Comparison of ENCODE assay signal across 8 mouse cellular contexts in the genomic region with DNA sequence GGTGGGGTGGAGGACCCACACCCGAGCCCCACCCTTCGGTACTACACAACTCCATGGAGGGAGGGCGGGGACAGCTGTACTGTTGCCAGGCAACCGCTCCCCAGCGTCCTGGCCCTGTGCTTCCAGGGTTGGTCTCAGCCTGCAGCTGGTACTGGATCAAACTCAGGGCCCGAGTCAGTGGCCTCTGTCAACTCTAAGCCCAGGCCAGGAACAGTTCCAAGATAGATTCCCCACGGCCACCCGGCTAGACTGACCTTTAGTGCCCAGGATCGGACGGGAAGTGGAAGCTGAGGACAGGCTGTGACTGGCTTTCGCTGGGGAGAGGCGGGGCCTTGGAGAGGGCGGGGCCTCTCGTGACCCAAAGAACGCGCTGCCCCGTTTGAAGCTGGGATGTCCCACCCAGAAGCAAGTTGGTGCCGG. TPM values are rescaled to one million over a fixed set of nuclear protein-coding genes. Genes with fewer than 3 reads are reported as not detected.
DNase-seq lines count a peak whose midpoint lies in the region; ATAC-seq lines count a peak whose summit lies in the region.

A gene (minus strand): TSS at position 334 of the 420 bp plus-strand sequence.

- H3K27me3 ChIP-seq in embryonic facial prominence, embryonic 11.5 days (ENCODE audit: control insufficient read depth, insufficient read depth, low read length) = no peaks in the 10 kb centered on the region
- H3K27me3 ChIP-seq in liver, embryonic 11.5 days (replicated peaks; ENCODE audit: control insufficient read depth, insufficient read depth, low read length) = no peaks in the 10 kb centered on the region; the same call in 1 of the 2 replicates
- H3K27me3 ChIP-seq in stomach, embryonic 14.5 days (ENCODE audit: control insufficient read depth, insufficient read depth, low read length) = no peaks in the 10 kb centered on the region

- DNase-seq in A20 (ENCODE audit: low read depth, low spot score) = peak; percentile 58
- peak; percentile 90 for DNase-seq in adrenal gland, postnatal 10 days
- peak; percentile 80 for DNase-seq in embryonic facial prominence, embryonic 11.5 days (ENCODE audit: low spot score)
- peak; percentile 91 to 93 for DNase-seq in heart, adult 9 months (ENCODE audit: low spot score in 2 of 2)
- peak; percentile 92 for DNase-seq in kidney, adult 9 months
- DNase-seq in liver, embryonic 11.5 days (ENCODE audit: low spot score) = peak; percentile 73
- DNase-seq in monocyte, adult 2 months (ENCODE audit: low read depth in 1 of 2, low spot score in 2 of 2) = peak; percentile 33 to 68

- under 1% methylated on average over 18 of the region's 18 CpGs for WGBS in embryonic facial prominence, embryonic 11.5 days
- WGBS in liver, embryonic 11.5 days = 2% methylated on average over 18 of the region's 18 CpGs
- WGBS in stomach, embryonic 14.5 days = 0% methylated on average over 18 of the region's 18 CpGs

- H3K4me3 ChIP-seq in embryonic facial prominence, embryonic 11.5 days (ENCODE audit: low read depth, low read length) = peak within 1 kb of the TSS; percentile 53
- peak within 1 kb of the TSS; percentile 59 for H3K4me3 ChIP-seq in liver, embryonic 11.5 days (ENCODE audit: low read depth, low read length)
- peak within 1 kb of the TSS; percentile 52 for H3K4me3 ChIP-seq in stomach, embryonic 14.5 days (ENCODE audit: low read depth, low read length)

- H3K4me1 ChIP-seq in embryonic facial prominence, embryonic 11.5 days (ENCODE audit: control insufficient read depth, insufficient read depth, low read length) = no peaks in the 10 kb centered on the region
- peaks cover 3% of the 10 kb centered on the region; the same call in 1 of the 2 replicates for H3K4me1 ChIP-seq in liver, embryonic 11.5 days (replicated peaks; ENCODE audit: control insufficient read depth, insufficient read depth, low read length)
- 0 out of 2 replicates have a peak, but pooled peaks cover 5% of the 10 kb centered on the region for H3K4me1 ChIP-seq in stomach, embryonic 14.5 days (ENCODE audit: control insufficient read depth, insufficient read depth, low read length)

- ATAC-seq in embryonic facial prominence, embryonic 11.5 days (replicated peaks; ENCODE audit: insufficient number of reproducible peaks, low FRiP score, low TSS enrichment, low read depth) = peak; percentile 90
- peak; percentile 86 for ATAC-seq in liver, embryonic 11.5 days (replicated peaks; ENCODE audit: low FRiP score)
- peak; percentile 88 for ATAC-seq in stomach, embryonic 14.5 days (ENCODE audit: insufficient number of reproducible peaks, insufficient read depth, low FRiP score, low read depth)

- peak within 1 kb of the TSS; percentile 53 for H3K9ac ChIP-seq in embryonic facial prominence, embryonic 11.5 days (replicated peaks; ENCODE audit: low read length)
- peak within 1 kb of the TSS; percentile 43; the same call in 1 of the 2 replicates for H3K9ac ChIP-seq in liver, embryonic 11.5 days (ENCODE audit: low read depth, low read length)
- peak within 1 kb of the TSS; percentile 14; the same call in 1 of the 2 replicates for H3K9ac ChIP-seq in stomach, embryonic 14.5 days (replicated peaks; ENCODE audit: low read depth, low read length)

- H3K36me3 ChIP-seq in embryonic facial prominence, embryonic 11.5 days (replicated peaks; ENCODE audit: control insufficient read depth, insufficient read depth, low read depth, low read length) = no peaks in the 10 kb centered on the region
- H3K36me3 ChIP-seq in liver, embryonic 11.5 days (ENCODE audit: control insufficient read depth, insufficient read depth, low read length) = no peaks in the 10 kb centered on the region
- no peaks in the 10 kb centered on the region for H3K36me3 ChIP-seq in stomach, embryonic 14.5 days (ENCODE audit: control insufficient read depth, insufficient read depth, low read length)

- H3K9me3 ChIP-seq in embryonic facial prominence, embryonic 11.5 days (replicated peaks; ENCODE audit: control insufficient read depth, low read length) = no peaks in the 10 kb centered on the region
- H3K9me3 ChIP-seq in liver, embryonic 11.5 days (ENCODE audit: control insufficient read depth, low read length) = no peaks in the 10 kb centered on the region
- no peaks in the 10 kb centered on the region for H3K9me3 ChIP-seq in stomach, embryonic 14.5 days (ENCODE audit: control insufficient read depth, low read depth, low read length)

- peak within 1 kb of the TSS; percentile 81 for H3K4me2 ChIP-seq in embryonic facial prominence, embryonic 11.5 days (ENCODE audit: low read depth, low read length)
- H3K4me2 ChIP-seq in liver, embryonic 11.5 days = peak within 1 kb of the TSS; percentile 81
- peak within 1 kb of the TSS; percentile 88 for H3K4me2 ChIP-seq in stomach, embryonic 14.5 days (replicated peaks; ENCODE audit: low read depth, low read length)

- H3K27ac ChIP-seq in embryonic facial prominence, embryonic 11.5 days (replicated peaks; ENCODE audit: low read depth, low read length) = no peak within 1 kb of the TSS
- H3K27ac ChIP-seq in liver, embryonic 11.5 days (ENCODE audit: low read depth, low read length) = no peak within 1 kb of the TSS
- H3K27ac ChIP-seq in stomach, embryonic 14.5 days (ENCODE audit: low read length) = no peak within 1 kb of the TSS

RNA-seq across cellular contexts. Expression of the gene that starts here (rescaled TPM):
- 1 to 10 TPM; 6.3 to 6.9 TPM for total RNA-seq in adrenal gland, postnatal 10 days (2021)
- polyA plus RNA-seq in embryonic facial prominence, embryonic 11.5 days (2014; fragmentation: Nextera tagmentation; extraction: Ambion mirVana) = 1.9 and 2.1 TPM in 2 replicates
- 0.68 and 0.77 TPM in 2 replicates for polyA plus RNA-seq in liver, embryonic 11.5 days (2014; fragmentation: Nextera tagmentation; extraction: Ambion mirVana)
- 1.4 and 2.0 TPM in 2 replicates for polyA plus RNA-seq in stomach, embryonic 14.5 days (2014; fragmentation: Nextera tagmentation; extraction: Ambion mirVana)

Comparison
In these comparisons a context has a peak if more than half of its experiments do, and no peak if none do; other contexts are left out.
1. Peak in DNase-seq, ATAC-seq, H3K4me3 ChIP-seq, H3K9ac ChIP-seq and H3K4me2 ChIP-seq in liver, embryonic 11.5 days; RNA of the gene not detected or under 1 TPM.